Mouse (Mus musculus) layer of hippocampus, adult 9-10 months (tissue): ENCODE data around the gene Snrpa1.

Experiments used
- DNase-seq: peaks from one replicate; pipeline ENCODE4 v3.0.0; 2022; ENCODE audit warnings: low spot score

Snrpa1 gene

GRCm38 (mm10) chr7:66115821-66116343, 57.1 kb downstream of the Snrpa1 start:
- DNase-seq: no peak

DNA sequence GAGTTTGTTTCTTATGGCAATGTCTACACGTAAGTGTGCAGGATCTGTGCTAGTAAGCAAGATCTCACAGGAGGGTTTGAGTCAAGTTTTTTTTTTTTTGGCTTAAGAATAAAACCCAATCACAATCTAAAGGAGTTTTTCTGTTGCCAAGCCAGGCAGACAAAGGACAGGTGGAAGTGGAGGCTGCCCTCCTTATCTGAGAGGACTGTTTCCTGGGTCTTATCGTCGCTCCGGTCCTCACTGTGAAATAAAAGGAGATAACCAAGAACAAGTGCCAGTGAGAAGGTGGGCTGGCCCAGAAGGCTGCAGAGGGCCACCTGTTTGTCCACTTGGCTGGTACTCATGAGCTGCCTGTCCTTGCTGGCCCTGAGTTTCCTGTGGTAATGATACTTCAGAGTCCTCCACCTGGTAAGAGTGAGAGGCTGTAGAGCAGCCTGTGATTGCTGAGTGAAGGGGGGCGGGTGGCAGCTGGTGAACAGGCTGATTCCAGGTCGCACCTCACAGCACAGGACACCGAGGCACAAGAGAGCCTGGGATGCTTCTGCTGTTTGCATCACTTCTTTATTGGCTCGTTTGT, 58.2 kb downstream of the Snrpa1 start:
- no peak for DNase-seq

GRCm38 (mm10) chr7:66118046-66118445, 59.2 kb downstream of the Snrpa1 start:
- no peak for DNase-seq

DNA sequence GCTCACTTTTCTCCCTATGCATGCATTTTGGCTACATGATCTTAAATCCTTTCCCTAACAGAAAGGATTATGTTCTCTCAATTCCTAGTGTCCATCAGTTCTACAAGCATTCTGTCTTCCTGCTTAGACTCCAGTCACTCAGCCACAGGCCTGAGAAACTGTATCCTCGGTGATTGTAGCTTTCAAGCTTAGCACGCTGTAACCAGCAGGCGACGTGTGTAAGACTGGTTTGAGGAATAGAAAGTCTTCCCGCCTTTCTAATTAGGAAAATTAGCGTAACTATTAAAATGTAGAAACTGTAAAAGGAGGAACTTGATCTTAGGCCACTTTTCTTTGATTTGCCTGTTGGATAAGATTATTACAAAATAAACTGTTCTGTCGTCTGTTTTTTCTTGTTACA, 60.0 kb downstream of the Snrpa1 start:
- DNase-seq: no peak

DNA sequence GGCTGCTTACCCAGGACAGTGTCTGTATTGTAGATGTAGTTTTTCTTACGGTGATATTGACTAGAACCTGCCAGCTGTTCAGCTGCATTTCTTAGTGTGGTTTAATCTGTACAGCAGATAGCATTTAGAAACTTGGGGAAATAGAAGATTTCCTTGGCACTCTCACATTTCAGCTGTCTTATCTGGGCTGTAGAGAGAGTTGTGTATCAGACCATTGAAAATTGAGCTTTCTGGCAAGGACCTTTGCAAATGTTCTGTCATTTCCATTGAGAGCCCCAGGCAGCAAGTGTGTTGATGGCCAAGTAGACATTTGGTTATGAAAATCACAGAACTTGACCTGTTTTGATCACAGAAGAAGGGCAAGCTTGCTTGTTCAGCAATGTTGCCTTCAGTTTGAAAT, 61.3 kb downstream of the Snrpa1 start:
- DNase-seq: no peak

DNA sequence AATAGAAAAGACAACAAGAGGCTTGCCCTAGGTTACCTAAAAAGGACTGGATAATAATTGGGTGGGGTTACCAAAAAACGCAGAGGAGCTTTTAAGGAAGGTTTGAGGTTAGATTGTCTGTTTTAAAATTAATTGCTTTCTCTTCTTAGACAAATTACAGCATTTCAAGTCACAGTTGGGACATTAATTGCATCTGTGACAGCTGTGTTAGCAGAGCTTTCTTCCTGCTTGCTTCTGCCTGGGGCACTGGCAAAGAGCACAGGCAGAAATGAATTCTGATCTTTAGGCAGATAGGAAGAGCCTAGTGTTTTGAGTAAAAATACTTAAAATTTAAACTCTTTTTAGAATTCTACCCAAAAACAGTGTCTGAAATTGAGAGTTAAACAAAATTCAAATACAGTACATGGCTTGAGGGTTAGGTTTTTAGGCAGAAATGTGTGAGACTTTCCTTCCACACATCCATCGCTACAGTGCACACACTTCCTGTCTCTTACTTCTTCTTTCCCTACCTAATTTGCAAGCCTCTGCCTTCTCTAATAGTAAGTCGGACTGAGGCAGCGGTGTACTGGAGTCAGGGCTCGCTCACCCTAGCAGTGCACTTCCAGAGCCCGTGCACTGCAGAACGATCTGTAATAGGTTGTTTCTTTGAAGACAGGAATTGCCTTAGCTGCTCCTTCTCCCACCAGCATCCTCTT, 62.0 kb downstream of the Snrpa1 start:
- DNase-seq: no peak
